In genomic region chr13:46626608-46627007, GRCm38 (mm10) we compare ENCODE assay signal across 21 mouse cellular contexts. TPM values are rescaled to one million over a fixed set of nuclear protein-coding genes. Genes with fewer than 3 reads are reported as not detected.
DNase-seq lines count a peak whose midpoint lies in the region; ATAC-seq and TF ChIP-seq lines count a peak whose summit lies in the region.
"Had no signal": no experiment of that assay in that cellular context is flagged by ENCODE, and none has a peak within 500 bp of the region (broad histone marks: within the 10 kb centered on the region; RNA-seq: fewer than 3 reads in every experiment).

No protein-coding gene starts in this region.

- no peak overlapping the region for H3K4me2 ChIP-seq in liver, embryonic 12.5 days
- H3K4me2 ChIP-seq: forebrain, embryonic 15.5 days; heart, embryonic 15.5 days; midbrain, embryonic 13.5 days had no signal

- no peak overlapping the region for H3K4me3 ChIP-seq in gastrocnemius, adult 2 months
- no peak overlapping the region for H3K4me3 ChIP-seq in liver, embryonic 12.5 days
- H3K4me3 ChIP-seq: embryonic facial prominence, embryonic 10.5 days; erythroblast, embryonic 14.5 days; forebrain, embryonic 15.5 days; heart, embryonic 15.5 days; hindbrain, embryonic 10.5 days; midbrain, embryonic 13.5 days had no signal

- H3K4me1 ChIP-seq in liver, embryonic 12.5 days, result no peaks in the 10 kb centered on the region
- H3K4me1 ChIP-seq: heart, embryonic 15.5 days; hindbrain, embryonic 10.5 days; midbrain, embryonic 13.5 days had no signal

- H3K27me3 ChIP-seq in liver, embryonic 12.5 days (replicated peaks), result no peaks in the 10 kb centered on the region
- H3K27me3 ChIP-seq: forebrain, embryonic 15.5 days; heart, embryonic 15.5 days; midbrain, embryonic 13.5 days had no signal

- no peak for ATAC-seq in liver, embryonic 12.5 days
- ATAC-seq: forebrain, embryonic 15.5 days; midbrain, embryonic 13.5 days had no signal

- no peak overlapping the region for H3K9ac ChIP-seq in liver, embryonic 12.5 days
- H3K9ac ChIP-seq: forebrain, embryonic 15.5 days; heart, embryonic 15.5 days; midbrain, embryonic 13.5 days had no signal

- H3K9me3 ChIP-seq in liver, embryonic 12.5 days (replicated peaks), result no peaks in the 10 kb centered on the region
- H3K9me3 ChIP-seq: embryonic facial prominence, embryonic 10.5 days; forebrain, embryonic 15.5 days; heart, embryonic 15.5 days; hindbrain, embryonic 10.5 days; midbrain, embryonic 13.5 days had no signal

- no peak for TF ChIP-seq CTCF in gastrocnemius, adult 2 months (IDR thresholded peaks at IDR 0.05)

- WGBS in liver, embryonic 12.5 days (ENCODE audit: insufficient replicate concordance), result 79% methylated on average over 9 of the region's 9 CpGs

- H3K27ac ChIP-seq in gastrocnemius, adult 2 months, result peak overlapping the region; percentile 76
- no peak overlapping the region for H3K27ac ChIP-seq in liver, embryonic 12.5 days
- H3K27ac ChIP-seq: embryonic facial prominence, embryonic 10.5 days; heart, embryonic 15.5 days; hindbrain, embryonic 10.5 days; midbrain, embryonic 13.5 days; stomach, postnatal 0 days had no signal

- intact Hi-C loops in gastrocnemius, adult 2 months (cut with DNase I), result no loop called here

- no peak for DNase-seq in gastrocnemius, adult 2 months
- no peak for DNase-seq in gastrocnemius, postnatal 10 days
- DNase-seq in right cerebral cortex, adult 2 months (ENCODE audit: low spot score in 2 of 2), result peak; percentile 23 to 34
- DNase-seq in right cerebral cortex, postnatal 10 days (ENCODE audit: low spot score in 2 of 2), result no peak
- DNase-seq in brain, adult 2 months (ENCODE audit: low read depth, low spot score), result peak; percentile 66
- no peak for DNase-seq in urinary bladder, adult 18-20 months (ENCODE audit: low spot score in 2 of 2)
- DNase-seq: cerebellum, adult 11 months; heart, adult 18-20 months; kidney, adult 9 months; kidney, postnatal 4 days; lung, adult 2 months; right cerebral cortex, postnatal 25 days; thymus, postnatal 14 days had no signal

- H3K36me3 ChIP-seq in liver, embryonic 12.5 days, result no peaks in the 10 kb centered on the region
- H3K36me3 ChIP-seq: embryonic facial prominence, embryonic 10.5 days; forebrain, embryonic 15.5 days; hindbrain, embryonic 10.5 days; midbrain, embryonic 13.5 days had no signal

RNA-seq across cellular contexts. Expression of gene Fam8a1, which starts 42.7 kb away (rescaled TPM):
- total RNA-seq in gastrocnemius, adult 2 months (2021), result 10 to 100 TPM; 29.7 to 34.3 TPM
- total RNA-seq in gastrocnemius, postnatal 10 days (2021), result 10 to 100 TPM; 29.6 to 31.5 TPM
- polyA plus RNA-seq in liver, embryonic 12.5 days (2016; fragmentation: Nextera tagmentation; extraction: Ambion mirVana), result 6.6 and 7.0 TPM in 2 replicates

Comparison
In these comparisons a context has a peak if more than half of its experiments do, and no peak if none do; other contexts are left out.
1. DNase-seq: peak in right cerebral cortex, adult 2 months (2 of 2) and brain, adult 2 months (single experiment); none in gastrocnemius, adult 2 months (single experiment), gastrocnemius, postnatal 10 days (single experiment), right cerebral cortex, postnatal 10 days (0 of 2) and urinary bladder, adult 18-20 months (0 of 2).